ENCODE assay signal across 8 mouse cellular contexts in the genomic region with DNA sequence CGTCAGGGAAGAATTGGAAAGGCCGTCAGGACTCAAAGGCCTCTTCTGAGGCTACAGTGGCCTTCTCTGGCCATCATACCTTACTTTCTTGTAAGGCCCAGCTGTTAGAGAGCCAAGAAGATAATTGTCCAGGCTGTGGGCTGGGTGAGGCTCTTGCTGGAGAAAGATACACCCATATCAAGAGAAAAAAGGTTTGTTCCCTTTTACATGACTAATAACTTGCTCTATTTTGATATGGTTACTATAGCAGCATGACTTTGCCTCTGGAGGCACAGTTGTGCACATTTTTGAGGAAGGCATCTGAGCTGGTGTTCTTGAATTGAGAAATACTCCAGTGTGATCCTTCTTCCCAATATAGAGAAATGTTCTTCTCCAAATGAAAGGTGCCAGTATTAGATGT. TPM values are rescaled to one million over a fixed set of nuclear protein-coding genes. Genes with fewer than 3 reads are reported as not detected.
A peak's percentile ranks its signal among the peaks of the same experiment; 100 is the strongest.
DNase-seq lines count a peak whose midpoint lies in the region; ATAC-seq lines count a peak whose summit lies in the region.

No protein-coding gene starts in this region.

- H3K4me2 ChIP-seq in kidney, embryonic 14.5 days (replicated peaks; ENCODE audit: low read depth, low read length): peak overlapping the region; percentile 97
- H3K4me2 ChIP-seq in hindbrain, embryonic 12.5 days (replicated peaks): peak overlapping the region; percentile 99

- H3K27me3 ChIP-seq in kidney, embryonic 14.5 days (ENCODE audit: control insufficient read depth, insufficient read depth, low read length): no peaks in the 10 kb centered on the region
- H3K27me3 ChIP-seq in hindbrain, embryonic 12.5 days: no peaks in the 10 kb centered on the region

- H3K36me3 ChIP-seq in kidney, embryonic 14.5 days (ENCODE audit: control insufficient read depth, insufficient read depth, low read length): peaks cover 33% of the 10 kb centered on the region
- peaks cover 20% of the 10 kb centered on the region for H3K36me3 ChIP-seq in hindbrain, embryonic 12.5 days

- DNase-seq in kidney, postnatal 4 days: no peak
- DNase-seq in lung, postnatal 25 days (ENCODE audit: low spot score): peak; percentile 48
- DNase-seq in gastrocnemius, adult 8-10 months (ENCODE audit: low spot score in 2 of 2): no peak
- DNase-seq in right cerebral cortex, postnatal 10 days (ENCODE audit: low spot score in 2 of 2): no peak
- no peak for DNase-seq in cerebellum, adult 8-10 months

- ATAC-seq in kidney, embryonic 14.5 days (ENCODE audit: low FRiP score, low TSS enrichment): no peak
- ATAC-seq in common myeloid progenitor, adult 5-6 weeks (replicated peaks; ENCODE audit: low read depth, poor library complexity, severe bottlenecking): peak; percentile 27
- ATAC-seq in hindbrain, embryonic 12.5 days (ENCODE audit: low FRiP score): no peak

- peak overlapping the region; percentile 97 for H3K9ac ChIP-seq in kidney, embryonic 14.5 days (ENCODE audit: low read depth, low read length)
- H3K9ac ChIP-seq in hindbrain, embryonic 12.5 days: peak overlapping the region; percentile 96

- H3K9me3 ChIP-seq in kidney, embryonic 14.5 days (ENCODE audit: control insufficient read depth, low read length): no peaks in the 10 kb centered on the region
- H3K9me3 ChIP-seq in hindbrain, embryonic 12.5 days (replicated peaks): no peaks in the 10 kb centered on the region

- peaks cover 19% of the 10 kb centered on the region for H3K4me1 ChIP-seq in kidney, embryonic 14.5 days (ENCODE audit: control insufficient read depth, insufficient read depth, low read length)
- H3K4me1 ChIP-seq in hindbrain, embryonic 12.5 days: peaks cover 52% of the 10 kb centered on the region

- H3K27ac ChIP-seq in kidney, embryonic 14.5 days (ENCODE audit: low read depth, low read length): no peak overlapping the region
- no peak overlapping the region for H3K27ac ChIP-seq in hindbrain, embryonic 12.5 days

- H3K4me3 ChIP-seq in kidney, embryonic 14.5 days (ENCODE audit: low read length): peak overlapping the region; percentile 96
- peak overlapping the region; percentile 97 for H3K4me3 ChIP-seq in hindbrain, embryonic 12.5 days

- 4% methylated on average over 2 of the region's 2 CpGs for WGBS in kidney, embryonic 14.5 days
- 16% methylated on average over 2 of the region's 2 CpGs for WGBS in hindbrain, embryonic 12.5 days

RNA-seq across cellular contexts. Expression of a gene that starts 2.5 kb away (rescaled TPM):
- 17.9 and 49.4 TPM in 2 replicates for polyA plus RNA-seq in kidney, embryonic 14.5 days (2014; fragmentation: Nextera tagmentation; extraction: Ambion mirVana)
- total RNA-seq in common myeloid progenitor, adult 5-6 weeks (2017): 77.3 and 105 TPM in 2 replicates
- polyA plus RNA-seq in hindbrain, embryonic 12.5 days (2016; fragmentation: Nextera tagmentation; extraction: Ambion mirVana): 49.1 and 53.4 TPM in 2 replicates
- total RNA-seq in gastrocnemius, adult 8-10 months (2022): 10 to 100 TPM; 14.8 to 18.2 (median 16.3) TPM

RNA-seq across cellular contexts. Expression of a gene that starts 30.6 kb away (rescaled TPM):
- 3.3 and 6.1 TPM in 2 replicates for polyA plus RNA-seq in kidney, embryonic 14.5 days (2014; fragmentation: Nextera tagmentation; extraction: Ambion mirVana)
- total RNA-seq in common myeloid progenitor, adult 5-6 weeks (2017): 2.3 and 3.1 TPM in 2 replicates
- polyA plus RNA-seq in hindbrain, embryonic 12.5 days (2016; fragmentation: Nextera tagmentation; extraction: Ambion mirVana): 25.8 and 29.1 TPM in 2 replicates
- 10 to 100 TPM in 3 of 4 experiments, 1 to 10 TPM in 1; 6.6 to 15.1 (median 11.8) TPM for total RNA-seq in gastrocnemius, adult 8-10 months (2022)
